Mouse (Mus musculus): Measurements from ENCODE around the gene Tada2b.
A peak's percentile ranks its signal among the peaks of the same experiment; 100 is the strongest.

DNA sequence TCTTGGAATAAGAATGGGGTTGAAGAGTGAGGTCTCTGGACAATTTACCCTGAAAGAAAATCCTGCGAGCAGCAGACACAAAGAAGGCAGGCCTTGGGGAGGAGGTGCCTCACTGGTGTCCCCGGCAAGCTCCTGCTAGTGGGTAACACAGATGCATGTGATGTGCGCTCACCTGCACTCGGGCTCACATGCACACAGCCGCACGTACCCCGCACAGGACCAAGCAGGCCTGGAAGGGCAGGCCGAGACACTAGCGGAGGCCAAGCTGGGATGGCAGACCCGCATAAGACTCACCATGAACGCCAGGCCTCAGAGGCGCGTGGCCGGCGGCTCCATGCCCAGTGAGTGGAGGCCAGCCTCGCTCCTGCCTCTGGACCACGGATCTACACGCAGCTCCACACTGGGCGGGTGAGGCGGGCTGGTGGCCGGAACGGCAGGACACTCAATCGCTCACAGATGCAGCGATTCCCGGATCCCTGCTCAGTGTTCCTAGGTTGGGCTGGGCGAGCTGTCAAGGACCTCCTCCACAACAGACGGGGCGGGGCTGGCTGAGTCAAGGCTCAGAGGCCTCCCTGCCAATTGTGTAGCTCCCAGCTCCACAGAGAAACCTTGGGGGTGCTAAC lies 46.2 kb upstream of the Tada2b start:
- TF ChIP-seq EP300 (IDR thresholded peaks at IDR 0.05; ENCODE audit: insufficient read depth, low read depth, low read length): peak; percentile 38; the same call in 1 of the 2 replicates
- no peak for TF ChIP-seq CTCF (IDR thresholded peaks at IDR 0.05)
